Mouse (Mus musculus) gastrocnemius, postnatal 25 days (tissue): ENCODE measurements around the gene Rxrb. TPM values are rescaled to one million over a fixed set of nuclear protein-coding genes. Genes with fewer than 3 reads are reported as not detected.

ENCODE experiments used
- DNase-seq: peaks from one replicate; pipeline ENCODE4 v3.0.0; 2022
- total RNA-seq, 2 experiments: library from RNA; stranded (reverse); gene quantifications; 1 replicate in 1 of 2; 2 replicates in 1 of 2; pipeline ENCODE4 v1.2.3; 2021

Rxrb gene
- total RNA-seq, 2 experiments from 2014 or later = 34.9 to 36.3 TPM

- peak; percentile 9 for DNase-seq
Observed at GRCm38 (mm10) chr17:34024861-34025755, 6.5 kb upstream of the Rxrb start.

DNA sequence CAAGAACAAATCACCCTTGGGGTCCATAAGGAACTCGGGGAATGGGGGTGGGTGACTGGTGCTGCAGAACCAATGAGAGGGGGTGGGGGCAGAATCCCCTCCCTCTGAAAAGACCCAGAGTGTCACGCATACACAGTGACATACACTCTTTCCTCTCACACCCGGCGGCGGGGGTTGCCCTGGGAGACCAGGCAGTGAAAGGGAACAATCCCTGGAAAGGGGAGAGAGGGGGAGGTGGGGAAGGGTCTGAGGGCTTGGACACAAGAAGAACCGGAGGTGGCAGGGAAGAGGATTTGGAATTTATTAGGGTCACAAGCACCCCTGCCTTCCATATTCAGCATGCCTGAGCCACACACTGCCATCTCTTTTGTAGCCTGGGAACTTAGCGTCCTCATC is 5.9 kb upstream of the Rxrb start:
- DNase-seq = peak; percentile 10

- DNase-seq = peak; percentile 7
Observed at GRCm38 (mm10) chr17:34026221-34026620, 5.4 kb upstream of the Rxrb start.

DNA sequence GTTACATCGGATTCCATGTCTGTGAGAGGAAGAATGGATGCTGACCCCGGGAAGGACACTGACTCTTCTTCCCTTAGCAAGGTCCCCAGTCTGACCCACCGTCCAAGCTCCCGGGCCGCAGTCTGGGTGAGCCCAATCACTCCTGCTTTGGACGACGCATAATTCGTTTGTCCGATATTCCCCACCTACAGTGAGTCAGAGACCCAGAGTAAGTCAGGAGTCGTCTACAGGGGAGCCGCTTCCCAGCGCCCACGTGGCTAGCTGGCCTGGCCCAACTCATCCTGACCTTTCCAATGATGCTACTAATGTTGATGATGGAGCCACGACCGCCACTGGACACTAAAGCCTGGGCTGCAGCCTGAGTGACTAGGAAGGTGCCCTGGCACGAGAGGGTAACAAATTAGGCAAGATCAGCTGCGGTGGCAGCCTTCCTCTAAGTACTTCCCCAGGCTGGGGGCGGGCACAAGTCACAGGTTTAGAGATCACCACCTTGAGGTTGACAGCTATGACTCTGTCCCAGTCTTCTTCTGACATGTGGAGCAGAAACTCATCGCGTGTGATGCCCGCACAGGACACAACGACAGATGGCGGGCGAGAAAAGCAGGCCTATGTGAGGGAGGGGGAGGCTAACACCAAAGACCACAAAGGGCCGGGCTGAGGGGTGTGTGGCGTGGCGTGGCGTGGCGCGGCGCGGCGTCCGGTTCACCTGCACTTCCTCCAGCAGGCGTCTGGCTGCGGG is 4.5 kb upstream of the Rxrb start:
- peak; percentile 35 for DNase-seq

- peak; percentile 95 for DNase-seq
Observed at GRCm38 (mm10) chr17:34027656-34028223, 3.9 kb upstream of the Rxrb start, which contains the start of gene H2-Ke6. H2-Ke6 (minus strand) TSS chr17:34028060.

DNA sequence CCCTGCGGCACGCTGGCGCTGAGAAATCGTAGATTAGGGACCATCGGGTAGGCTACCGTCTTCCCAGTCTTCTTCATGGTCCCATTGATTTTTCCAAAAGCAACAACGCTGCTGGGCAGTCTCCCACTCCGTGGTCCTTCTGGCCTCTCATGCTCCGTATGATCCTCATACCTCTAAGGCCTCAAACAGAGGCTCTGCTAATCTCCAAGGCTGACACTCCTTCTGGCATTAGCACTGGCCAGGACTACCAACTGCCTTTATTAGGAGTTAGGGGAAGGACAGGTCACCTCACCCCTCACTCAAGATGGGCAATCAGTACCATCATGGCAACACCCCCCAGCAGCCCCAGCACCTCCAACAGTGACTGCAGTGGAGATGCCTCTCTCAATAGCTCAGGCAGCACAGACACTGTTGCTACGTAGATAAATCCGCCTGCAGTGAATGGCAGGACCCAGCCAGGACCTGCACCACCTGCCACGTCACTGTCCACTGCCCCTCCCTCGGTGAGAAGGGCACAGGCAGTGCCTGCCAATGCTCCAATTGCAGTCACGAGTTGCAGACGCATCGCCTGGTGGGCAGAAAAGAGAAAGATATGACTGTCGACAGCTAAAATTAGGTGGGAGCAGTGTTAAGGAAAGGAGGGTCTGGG is 3.0 kb upstream of the Rxrb start:
- peak; percentile 14 for DNase-seq

GRCm38 (mm10) chr17:34029150-34029889 is 2.3 kb upstream of the Rxrb start:
- DNase-seq = peak; percentile 8

GRCm38 (mm10) chr17:34029890-34030595 is 1.6 kb upstream of the Rxrb start:
- peak; percentile 6 for DNase-seq

DNA sequence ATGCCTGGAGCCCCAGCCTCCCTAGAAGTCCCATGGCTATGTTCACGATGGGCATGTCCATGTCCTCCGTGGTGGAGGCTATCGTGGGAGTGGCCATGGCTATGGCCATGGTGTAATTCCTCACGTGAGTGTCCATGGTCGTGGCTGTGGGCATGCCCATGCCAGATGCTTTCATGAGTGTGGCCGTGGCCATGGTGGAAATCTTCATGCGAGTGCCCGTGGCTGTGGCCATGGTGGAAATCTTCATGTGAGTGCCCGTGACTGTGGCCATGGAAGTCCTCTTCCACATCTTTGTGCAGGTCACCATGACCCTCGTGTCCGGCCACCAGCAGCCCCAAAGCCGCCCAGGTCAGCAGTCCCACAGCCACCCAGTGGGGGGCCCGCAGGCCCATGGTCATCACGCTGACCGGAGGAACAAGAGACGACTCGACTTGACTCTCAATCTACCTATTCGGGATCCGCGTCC is 718 bp upstream of the Rxrb start:
- no peak for DNase-seq

DNA sequence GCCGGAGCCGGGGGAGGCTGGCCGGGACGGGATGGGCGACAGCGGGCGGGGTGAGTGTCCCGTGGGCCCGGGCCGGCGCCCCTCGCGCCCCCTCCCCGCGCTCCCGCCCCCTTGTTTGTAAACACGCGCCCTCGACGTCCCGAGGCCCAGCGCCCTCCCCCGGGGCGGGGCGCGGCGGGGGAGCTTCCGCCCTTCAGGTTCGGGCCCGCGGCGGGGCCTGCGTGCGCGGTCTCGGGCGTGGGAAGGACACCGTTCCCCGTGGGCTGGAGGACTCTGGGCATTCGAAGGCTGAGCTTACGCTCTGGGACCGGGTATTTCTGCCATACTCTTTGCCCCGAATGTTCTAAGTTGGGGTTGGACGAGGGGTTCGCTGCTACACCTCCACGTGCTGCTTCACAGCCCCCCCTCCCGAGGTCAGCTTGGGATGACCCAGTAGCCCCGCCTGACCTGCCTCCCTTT is 591 bp downstream of the Rxrb start:
- no peak for DNase-seq

DNA sequence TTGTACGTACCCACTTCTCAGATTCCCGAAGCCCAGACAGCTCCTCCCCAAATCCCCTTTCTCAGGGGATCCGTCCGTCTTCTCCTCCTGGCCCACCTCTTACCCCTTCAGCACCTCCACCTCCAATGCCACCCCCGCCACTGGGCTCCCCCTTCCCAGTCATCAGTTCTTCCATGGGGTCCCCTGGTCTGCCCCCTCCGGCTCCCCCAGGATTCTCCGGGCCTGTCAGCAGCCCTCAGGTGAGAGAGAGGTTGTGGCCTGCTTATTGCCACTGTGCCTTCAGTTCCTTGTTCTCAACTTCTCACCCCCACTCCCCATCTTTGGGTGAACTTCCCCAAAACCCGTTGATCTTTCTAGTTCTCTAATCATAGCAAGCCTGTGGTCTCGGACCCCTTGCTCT is 1.2 kb downstream of the Rxrb start:
- no peak for DNase-seq

GRCm38 (mm10) chr17:34033441-34033840 is 1.8 kb downstream of the Rxrb start:
- DNase-seq = no peak

GRCm38 (mm10) chr17:34034064-34034463 is 2.5 kb downstream of the Rxrb start:
- no peak for DNase-seq

- DNase-seq = no peak
Observed at GRCm38 (mm10) chr17:34035517-34035916, 3.9 kb downstream of the Rxrb start.

DNA sequence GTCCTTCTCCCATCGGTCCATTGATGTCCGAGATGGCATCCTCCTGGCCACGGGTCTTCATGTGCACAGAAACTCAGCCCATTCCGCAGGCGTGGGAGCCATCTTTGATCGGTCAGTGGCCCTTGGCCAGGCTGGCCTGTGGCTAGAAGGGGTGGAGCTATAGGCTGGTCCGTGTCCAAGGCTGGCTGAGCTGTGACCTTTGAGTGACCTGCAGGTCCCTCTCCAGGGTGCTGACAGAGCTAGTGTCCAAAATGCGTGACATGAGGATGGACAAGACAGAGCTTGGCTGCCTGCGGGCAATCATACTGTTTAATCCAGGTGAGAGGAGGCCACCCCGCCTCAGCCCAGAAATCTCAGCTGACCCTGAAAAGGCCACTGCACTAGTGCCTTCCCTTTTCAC is 5.0 kb downstream of the Rxrb start:
- DNase-seq = no peak

- DNase-seq = no peak
Observed at GRCm38 (mm10) chr17:34037241-34037640, 5.6 kb downstream of the Rxrb start.

GRCm38 (mm10) chr17:34038440-34038839 is 6.8 kb downstream of the Rxrb start:
- no peak for DNase-seq

GRCm38 (mm10) chr17:34038878-34039561 is 7.4 kb downstream of the Rxrb start, which contains the start of gene Col11a2:
Col11a2 (plus strand) TSS chr17:34039437.
- no peak for DNase-seq

- DNase-seq = peak; percentile 85
Observed at GRCm38 (mm10) chr17:34039562-34040450, 8.2 kb downstream of the Rxrb start.
